Mouse (Mus musculus): ENCODE measurements at regions not wholly inside any gene's neighbourhood (a gene's known extent, or its start where the extent isn't known, plus 50 kb on each side); places are given as distances from the start of the nearest gene placed in this dataset.

DNA sequence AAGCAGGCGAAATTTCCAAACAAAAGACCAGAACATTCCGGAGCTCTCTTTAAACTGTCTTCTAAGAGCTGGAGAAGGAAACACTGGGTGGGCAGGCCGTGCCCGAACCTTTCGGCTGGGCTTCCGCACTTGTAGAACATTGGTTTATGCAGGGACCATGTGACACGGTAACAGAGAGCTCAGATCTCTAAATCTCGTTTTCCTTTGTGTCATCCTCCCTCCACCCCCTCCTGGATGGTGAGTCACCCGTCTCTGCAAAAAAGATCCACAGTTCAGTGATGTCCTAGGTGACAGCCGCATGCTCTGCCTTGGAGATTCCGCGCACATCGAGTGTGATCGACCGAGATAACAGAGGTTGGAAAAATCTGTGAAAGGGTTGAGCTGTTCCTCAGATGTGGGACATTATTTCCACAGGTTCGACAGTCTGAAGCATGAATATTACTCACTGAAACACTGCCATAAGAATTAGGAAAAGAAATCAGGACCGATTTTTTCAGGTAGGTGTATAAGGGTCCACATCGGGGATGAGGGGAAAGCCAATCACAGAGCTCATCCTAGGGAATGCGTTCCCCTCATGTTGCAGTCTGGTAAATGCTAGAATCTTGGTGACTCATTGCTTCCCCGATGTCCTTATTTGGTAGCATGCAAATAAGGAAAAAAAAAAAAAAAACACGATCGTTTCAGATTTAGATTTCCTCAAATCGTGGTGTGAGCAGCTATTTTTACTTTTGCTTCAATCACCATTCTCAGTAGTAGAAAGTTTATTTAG lies 70.0 kb upstream of the Foxo1 start:
- peak; percentile 36 for DNase-seq

- no peak for DNase-seq
Observed at GRCm38 (mm10) chr3:52198751-52199738, 69.1 kb upstream of the Foxo1 start.

GRCm38 (mm10) chr3:52200106-52200505 lies 68.0 kb upstream of the Foxo1 start:
- no peak for DNase-seq

DNA sequence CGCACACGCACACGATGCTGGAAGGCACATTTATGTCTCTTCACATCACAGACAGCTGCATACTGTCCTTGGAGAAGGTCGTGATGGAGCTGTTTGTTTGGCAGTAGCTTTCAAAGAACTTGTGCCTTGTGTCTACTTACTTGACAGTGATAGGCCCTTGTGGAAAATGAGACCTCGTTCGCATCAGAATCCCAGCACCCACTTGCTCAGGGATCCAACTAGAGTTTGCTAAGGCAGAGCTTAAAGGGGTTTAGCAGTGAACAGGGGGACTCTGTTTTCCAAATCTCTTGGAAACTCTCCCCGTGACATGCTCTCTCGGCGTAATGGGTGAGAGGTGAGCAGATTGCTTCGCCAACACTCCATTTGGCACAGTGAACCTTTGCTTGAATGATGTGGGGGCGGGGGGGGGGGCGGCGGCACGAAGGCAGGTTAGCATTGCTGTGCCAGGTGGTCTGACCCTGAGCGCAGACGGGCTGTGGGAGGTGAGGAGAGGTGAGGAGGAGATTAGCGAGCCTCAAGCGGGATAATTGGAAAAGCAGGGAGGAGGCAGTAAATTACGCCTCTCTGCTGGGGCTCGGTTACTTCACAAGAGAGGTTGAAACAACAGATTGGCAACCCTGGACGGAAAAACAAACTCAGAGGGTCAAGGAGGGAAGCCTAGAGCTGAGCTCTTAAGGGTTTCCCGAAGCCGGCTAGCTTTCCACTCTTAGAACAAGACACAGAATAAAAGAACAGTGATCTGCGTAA lies 57.4 kb upstream of the Foxo1 start:
- no peak for DNase-seq

GRCm38 (mm10) chr3:52211303-52211695 lies 56.8 kb upstream of the Foxo1 start:
- no peak for DNase-seq

DNA sequence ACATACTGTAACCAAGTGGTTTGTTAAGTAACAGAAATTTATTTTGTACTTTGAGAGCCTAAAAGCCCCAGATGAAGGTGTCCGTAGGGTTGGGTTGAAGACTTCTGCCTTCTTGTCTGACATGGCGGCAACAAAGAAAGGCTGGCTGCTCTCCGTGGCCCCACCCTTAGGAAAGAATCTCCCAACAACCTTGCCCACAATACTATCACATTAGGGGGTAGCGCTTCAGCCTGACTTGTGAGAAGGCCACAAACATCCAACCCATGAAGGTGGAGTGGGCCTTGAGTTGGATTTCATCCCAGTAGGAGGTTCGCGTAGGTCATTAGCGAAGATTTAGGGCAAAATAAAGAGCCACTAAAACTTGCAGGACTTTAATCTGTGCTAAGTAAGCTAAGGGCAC lies 54.0 kb upstream of the Foxo1 start:
- no peak for DNase-seq

- no peak for DNase-seq
Observed at GRCm38 (mm10) chr3:52215083-52215482, 53.1 kb upstream of the Foxo1 start.
